Mouse (Mus musculus) left cerebral cortex, adult 8-10 months (tissue): ENCODE results near the gene Wwox. TPM values are rescaled to one million over a fixed set of nuclear protein-coding genes. Genes with fewer than 3 reads are reported as not detected.

Source experiments
- DNase-seq, 2 experiments: peaks; one replicate each; pipeline ENCODE4 v3.0.0; 2022; ENCODE audit warnings: low spot score in 2 of 2
- total RNA-seq, 4 experiments: library from RNA; stranded (reverse); gene quantifications; 2 replicates each; pipeline ENCODE4 v1.2.4; 2022

Wwox gene
- total RNA-seq, 4 experiments from 2014 or later = 18.8 to 21.0 (median 19.8) TPM

DNA sequence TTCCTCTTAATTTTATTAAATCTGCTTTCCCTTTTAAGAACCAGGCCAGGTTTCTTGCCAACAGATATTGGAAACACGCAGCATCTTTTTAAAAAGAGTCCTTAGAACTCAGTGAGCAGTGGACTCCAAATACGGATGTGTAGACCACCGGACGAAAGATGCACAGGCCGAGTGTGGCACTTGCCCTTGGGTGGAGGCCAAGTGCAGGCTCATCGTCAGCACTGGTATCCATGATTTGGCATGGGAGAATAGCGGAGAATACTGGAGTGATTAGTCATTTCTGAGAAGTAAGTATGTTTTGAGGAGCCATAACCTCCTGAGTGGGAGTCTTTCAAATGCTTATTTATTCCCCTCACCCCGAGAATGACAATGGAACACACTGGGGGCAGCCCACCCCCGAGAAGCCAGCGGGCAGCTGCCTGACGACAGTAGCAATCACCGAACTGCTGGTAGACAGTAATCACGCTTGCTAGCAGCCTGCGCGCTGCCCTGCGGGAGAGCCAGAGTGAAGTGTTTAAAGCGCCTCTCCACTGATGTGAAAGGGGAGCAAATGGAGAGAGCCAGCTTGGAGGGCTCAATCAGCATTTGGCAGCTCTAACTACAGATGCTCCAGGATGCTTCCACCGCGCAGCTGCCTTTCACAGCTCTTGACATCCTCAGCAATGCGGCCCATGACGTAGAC, 29.2 kb downstream of the Wwox start:
- DNase-seq = no peak

DNA sequence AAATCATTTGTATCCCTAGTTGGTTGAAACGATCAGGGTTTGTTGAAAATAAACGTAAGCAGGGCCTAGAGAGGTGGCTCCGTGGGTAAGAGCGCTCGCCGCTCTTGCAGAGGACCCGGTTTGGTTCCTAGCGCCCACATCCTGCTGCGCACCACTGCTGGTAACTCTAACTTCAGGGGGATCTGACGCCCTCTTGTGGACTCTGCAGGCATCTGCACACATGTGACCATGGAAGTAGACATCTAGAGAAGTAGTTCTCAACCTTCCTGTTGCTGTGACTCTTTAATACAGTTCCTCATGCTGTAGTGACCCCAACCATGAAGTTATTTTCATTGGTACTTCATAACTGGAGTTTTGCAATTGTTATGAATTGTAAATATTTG, 29.7 kb downstream of the Wwox start:
- DNase-seq = no peak

DNA sequence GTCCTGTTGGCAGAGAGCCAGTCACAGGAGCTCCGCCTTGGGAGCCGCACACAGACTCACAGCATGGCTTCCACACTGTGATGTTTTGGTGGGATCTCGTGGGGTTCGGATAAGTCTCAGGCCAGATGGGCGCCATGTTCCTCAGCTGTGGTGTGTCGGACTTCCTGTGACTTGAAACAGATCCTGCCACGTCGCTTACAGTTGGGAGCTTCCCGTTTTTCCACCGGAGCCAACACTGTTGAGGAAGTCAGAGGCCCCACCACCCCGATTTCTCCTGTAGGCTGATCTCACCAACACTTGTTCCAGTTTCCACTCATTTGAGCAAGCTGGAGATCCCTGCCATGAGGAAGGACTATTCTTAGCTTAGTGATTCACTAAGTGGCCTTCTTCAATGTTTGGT, 34.1 kb downstream of the Wwox start:
- no peak for DNase-seq

DNA sequence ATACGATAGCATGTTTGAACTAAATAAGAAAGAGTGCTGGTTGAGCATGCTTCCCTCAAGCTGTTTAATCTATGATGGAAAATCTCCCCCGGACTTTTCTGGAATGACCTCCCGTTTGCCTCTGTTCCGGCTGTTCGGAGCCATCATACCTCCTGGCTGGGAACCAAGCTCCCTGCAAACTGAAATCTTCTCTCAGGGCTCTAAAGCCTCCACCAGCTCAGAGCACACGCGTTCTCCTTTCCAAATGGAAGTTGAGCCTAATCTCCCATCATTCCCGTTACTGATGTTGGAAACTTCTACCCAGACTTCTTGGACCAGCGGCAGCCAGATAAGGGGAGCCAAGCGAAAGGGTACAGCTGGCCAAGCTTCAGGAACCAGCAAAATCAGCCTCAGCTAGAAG, 37.5 kb downstream of the Wwox start:
- no peak for DNase-seq

DNA sequence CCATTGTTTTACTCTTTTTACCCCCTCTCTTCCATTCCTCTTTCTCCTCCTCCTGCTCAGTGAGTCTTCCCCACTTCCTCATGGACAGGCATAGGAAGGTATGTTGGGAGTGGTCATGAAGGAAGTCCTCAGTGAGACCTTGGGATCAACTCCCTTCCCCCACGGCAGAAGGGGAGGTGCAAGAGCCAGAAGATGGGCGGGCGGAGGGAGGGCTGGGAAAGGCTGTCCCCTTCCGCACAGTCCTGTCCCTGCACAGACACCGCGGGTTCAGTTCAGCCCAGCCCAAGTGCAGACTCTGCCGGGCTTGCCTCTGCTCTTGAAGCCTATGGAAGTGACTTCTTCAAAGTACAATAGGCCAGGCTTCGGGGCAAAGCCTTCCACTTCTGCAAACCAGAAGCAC, 38.3 kb downstream of the Wwox start:
- DNase-seq = no peak

DNA sequence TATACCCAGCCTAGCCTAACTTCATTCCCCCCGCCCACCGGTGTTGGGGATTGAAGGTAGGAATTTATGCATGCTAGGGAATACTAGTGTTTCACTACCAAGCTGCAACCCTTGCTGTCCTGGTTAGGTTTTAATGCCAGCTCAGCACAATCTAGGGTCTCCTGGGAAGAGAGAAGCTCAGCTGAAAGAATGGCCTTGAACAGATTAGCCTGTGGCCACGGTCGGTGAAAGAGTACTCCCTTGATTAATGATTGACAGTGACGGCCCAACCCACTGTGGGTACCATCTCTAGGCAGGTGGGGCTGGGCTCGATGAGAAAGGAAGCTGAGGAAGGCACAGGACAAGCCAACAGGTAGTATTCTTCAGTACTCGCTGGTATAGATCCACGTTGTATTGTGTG, 40.3 kb downstream of the Wwox start:
- DNase-seq = no peak

DNA sequence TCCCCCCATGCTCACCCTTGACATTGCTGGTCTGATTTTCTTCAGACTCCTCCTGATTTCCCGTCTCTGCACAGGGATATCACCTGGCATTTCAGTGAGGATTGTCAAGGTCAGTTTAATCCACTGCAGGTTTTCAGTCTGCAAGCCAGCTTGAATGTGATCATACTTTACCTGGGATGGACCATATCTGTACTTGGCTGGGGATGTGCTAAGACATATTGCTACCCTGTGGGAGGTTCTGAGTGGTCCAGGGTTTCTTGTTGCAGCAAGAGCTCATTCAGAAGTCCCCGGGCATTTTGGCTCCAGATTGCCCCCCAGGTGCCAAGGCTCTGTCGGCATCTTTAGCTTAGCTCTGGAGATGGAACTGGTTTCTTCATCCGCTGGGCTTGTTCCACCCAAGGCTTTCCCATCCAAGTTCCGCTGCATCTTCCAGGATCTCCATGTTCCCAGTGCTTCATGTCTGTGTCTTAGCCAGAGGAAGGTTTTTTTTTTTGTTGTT, 52.3 kb downstream of the Wwox start:
- DNase-seq = no peak

DNA sequence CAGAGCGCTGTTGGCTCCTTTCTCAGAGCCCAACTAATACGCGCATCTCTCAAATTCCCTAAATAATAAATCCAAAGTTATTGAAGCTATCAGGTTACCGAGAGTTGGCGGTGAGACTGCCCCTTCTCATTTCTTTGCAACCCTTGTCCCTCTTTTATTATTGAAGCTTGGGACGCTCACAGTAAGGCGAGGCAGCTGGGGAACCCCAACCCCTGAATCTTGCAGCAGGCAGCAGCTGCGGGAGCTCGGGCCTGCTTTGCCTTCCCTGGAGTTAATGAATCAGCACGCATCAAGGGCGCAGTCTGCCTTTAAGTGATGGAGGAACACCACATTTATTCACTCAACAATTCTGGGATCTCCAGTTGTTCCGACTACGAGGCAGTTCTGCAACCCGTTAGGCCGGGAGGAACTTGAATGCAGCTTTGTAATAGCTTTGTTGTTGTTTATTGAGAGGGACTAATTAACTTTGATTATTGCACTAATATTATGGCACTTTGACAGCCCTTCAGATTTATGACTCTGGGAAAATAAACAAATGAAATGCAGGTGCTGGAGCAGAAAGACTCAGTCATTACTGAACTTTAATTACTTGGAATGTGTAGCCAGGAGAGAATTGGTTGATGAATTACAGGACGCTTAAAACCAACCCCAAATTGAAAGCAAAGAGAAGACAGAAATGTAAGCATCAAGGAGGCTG, 60.1 kb downstream of the Wwox start:
- no peak for DNase-seq

DNA sequence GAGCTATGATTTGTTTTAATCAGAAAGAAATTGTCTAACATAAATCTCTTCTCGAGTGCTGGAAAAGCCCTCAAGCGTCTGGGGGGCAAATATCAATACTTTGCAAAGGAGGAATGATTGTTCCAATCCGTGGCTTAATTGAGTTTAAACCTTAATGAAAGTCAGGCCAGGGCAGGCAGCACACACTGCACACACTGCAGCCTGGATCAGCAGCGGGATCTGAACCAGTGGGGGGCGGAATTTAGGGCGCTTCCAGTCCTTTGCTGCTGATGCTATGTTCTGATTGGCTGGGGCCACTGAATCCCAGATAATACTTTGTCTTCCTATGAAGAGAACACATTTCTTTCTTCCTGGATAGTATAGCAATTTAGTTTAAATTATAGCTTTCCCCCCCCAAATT, 62.5 kb downstream of the Wwox start:
- DNase-seq = no peak

DNA sequence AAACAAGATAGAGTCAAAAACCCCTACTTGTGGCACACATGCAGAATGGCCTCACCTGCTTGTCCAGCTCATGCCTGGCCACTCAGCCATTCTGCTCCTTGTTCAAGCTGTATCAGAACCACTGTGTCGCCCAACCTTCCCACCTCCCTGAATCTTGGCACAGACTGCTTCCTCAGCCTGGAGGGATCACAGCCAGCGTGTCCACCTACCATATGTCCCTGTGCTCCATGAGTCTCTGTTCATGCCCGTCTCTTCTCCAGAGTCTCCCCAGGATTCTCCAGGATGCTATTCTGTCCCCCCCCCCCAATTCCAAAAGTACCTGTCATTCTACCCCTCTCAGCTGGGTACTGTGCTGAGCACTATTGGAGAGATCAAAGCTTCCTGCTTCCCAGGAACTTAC, 63.7 kb downstream of the Wwox start:
- no peak for DNase-seq

DNA sequence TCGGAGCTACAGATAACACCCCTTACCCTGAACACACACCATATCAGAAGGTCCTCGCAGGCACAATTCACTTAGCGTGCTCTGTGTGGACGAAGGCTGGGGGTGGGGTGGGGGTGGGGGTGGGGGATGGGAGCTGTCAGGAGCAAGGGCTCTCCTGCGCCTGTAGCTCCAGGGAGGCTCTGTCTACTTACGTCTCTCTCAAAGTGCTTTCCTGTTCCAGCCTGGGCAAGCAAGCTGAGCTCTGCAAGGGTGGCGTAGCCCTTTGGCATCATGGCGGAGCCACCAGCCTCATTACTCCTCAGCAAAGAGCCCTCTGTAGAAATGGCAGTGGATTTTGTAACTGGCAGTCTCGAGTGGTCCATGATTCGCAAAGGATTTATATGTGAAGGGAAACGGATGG, 65.4 kb downstream of the Wwox start:
- DNase-seq = no peak

DNA sequence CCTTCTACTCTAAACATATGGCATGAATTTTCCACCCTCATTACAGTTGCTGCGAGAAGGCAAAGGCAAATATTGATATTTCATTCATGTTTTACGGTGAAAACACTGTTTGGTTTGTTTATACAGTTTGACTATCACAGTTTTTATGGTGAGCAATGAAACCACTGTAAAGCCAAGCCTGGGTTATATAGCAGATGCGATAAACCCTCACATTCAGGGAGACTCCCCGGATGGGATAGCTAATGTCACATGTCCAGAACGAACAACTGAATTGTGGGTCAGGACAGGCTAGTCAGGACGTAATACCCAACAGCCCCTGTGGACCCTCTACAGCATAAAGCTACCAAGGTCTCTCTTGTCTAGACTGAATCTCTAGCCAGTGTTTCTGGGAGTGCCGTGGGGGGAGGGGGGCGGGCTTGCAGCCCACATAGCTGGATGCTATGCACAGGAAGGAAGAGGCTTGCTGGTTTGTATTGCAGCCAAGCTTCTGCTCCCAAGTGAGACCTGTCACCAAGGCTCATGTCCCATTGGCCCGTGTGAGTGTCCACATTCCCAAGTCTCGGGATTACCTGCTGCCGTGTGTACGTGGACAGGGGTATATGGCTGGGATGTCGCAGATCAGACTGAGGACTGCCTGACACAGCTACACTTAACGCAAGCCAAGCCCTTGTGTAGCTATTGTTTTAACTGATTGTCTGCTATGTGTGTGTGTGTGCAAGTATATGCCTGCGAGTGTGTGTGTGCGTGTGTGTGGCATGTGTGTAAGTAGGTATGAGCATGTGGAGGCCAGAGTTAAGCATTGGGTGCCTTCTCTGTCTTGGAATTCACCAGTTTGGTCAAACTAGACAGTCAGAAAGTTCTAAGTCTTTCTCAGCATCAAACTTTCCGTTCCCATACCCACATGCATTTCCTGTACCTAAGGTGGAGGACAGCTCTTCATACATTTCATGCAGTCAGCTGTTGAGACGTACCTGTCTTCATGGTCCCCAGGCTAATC, 66.2 kb downstream of the Wwox start:
- no peak for DNase-seq

DNA sequence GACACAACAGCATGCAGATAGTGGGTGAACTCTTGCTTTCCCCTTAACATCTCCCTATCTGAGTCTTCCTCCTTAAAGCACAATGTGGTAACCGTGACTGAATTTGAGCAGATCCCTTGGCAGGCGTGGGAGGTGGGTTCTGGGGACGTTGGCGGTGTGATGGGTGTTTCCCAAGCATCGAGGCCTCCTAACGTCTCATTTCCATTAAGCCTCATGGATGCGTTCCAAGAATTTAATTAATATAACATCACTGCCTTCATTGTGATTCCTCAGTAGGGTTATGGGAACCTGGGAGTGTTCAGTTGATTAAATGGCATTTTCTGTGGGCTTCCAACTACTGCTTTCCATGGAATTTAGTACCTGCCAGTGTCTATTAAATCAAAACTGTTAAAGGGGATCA, 67.9 kb downstream of the Wwox start:
- no peak for DNase-seq

DNA sequence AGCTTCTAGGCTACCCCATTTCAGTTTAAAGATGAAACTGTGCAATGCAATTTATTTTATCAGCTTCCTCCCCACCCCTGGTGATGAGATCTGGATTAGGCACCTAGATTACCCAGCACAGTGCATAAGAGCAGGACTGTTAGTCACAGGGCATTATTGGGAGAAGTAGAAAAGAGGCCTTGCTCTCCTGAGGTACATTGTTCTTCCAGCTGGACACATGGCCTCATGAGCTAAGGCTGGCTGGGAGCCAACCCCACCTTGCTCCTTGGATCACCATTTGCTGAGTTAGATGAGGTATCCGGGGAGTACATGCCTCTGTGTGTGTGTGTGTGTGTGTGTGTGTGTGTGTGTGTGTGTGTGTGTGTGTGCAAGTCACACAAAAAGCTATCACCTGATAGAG, 70.8 kb downstream of the Wwox start:
- DNase-seq = no peak

DNA sequence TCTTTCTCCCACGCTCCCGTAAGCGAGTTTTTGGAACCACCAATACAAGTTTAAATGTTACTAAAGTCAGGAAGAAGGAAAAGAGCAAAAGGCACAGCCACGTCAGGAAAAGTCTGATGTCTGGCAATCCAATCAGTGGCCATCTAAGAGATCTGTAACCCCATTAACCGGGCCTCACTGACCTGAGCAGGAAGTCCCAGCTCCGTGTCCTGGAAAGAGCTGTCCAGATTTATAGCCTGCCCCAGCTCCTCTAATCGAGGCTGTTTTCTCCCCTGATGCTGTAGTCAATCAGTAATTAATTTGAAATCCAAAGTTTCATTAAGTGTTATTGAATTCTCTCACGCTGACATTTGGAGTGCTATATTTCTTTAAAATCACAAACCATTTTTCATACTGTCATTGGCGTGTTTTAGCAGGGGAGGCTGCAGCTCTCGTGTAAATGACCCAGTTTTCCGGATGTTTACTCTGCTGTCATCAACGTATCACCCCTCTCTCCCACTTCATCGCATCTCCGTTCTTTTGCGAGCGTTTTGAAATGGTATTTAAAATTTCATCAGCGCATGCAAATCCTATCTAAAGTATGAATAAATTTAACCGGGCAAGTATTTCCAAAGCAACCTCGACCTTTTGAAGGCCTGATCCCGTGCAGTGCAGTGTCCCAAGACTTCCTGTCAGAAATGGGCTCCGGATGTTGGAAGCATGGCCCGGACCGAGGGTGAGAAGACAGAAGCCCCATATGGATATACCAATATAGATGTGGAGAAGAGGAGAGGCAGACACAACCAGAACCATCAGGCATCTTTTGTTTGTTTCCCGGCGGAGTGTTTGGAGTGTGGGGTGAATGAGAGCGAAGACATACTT, 72.8 kb downstream of the Wwox start:
- DNase-seq = no peak

DNA sequence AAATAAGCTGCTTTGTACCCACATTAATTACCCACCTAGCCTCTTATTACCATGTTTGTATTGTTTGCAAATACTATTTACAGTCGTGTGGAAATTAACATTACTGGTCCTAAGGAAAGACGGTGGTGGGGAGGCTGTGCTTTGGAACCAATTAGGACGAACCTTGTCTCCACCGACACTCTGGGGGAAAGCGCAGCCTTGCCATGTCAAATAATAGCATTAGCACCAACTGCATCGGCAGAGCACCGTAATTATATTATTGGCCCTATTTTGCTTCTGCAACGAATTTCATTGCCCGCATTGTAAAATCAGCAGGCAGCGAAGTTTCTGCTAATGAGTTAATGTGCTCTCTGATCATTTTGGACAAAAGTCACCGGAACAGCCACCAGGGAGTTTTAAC, 75.2 kb downstream of the Wwox start:
- no peak for DNase-seq

DNA sequence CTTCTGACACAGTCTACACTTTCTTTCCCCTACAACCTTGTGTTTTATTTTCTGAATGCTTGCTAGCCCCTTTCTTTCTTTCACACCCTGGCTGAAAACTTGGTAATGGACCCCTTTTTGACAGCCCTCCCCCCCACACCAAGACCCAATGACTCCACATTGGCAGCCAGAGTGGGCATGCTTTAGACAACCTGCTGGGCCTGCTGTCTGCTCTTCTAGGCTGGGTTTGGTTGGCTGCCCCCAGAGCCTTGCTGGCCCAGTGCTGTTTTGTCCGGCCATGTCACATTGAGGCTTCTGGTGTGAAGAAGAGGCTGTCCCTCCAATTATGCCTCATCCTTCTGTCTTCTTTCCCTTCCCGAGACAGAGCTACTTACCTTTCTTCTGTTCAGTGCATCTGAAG, 83.6 kb downstream of the Wwox start:
- no peak for DNase-seq

DNA sequence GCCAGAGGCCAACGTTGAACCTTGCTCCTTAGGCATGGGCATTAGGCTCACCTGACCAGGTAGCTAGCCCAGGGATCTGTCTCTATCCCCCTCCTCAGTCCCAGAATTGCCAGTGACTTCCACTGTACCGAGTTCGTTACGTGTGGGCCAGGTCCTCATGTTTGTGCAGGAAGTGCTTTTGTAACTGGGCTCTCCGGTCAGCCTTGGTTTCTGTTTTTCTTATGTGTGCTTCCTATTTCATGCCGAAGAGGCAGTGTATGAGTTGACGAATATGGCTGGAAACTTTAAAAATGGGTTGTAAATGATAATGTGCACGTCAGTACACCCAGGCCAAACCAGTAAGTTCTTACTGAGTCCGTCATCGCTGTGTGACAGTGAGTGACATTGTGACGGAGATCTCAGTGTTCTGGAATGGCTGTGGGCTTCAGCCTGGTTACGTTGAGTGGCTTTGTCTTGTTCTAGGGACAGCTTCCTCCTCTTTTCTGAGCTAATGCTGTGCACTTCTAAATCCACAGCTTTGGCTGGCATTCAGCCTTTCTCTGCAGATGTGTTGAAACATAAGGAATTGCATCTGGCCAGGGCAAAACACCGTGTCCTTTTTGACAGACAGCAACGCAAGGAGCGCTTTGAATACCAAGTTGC, 87.3 kb downstream of the Wwox start:
- DNase-seq = no peak

DNA sequence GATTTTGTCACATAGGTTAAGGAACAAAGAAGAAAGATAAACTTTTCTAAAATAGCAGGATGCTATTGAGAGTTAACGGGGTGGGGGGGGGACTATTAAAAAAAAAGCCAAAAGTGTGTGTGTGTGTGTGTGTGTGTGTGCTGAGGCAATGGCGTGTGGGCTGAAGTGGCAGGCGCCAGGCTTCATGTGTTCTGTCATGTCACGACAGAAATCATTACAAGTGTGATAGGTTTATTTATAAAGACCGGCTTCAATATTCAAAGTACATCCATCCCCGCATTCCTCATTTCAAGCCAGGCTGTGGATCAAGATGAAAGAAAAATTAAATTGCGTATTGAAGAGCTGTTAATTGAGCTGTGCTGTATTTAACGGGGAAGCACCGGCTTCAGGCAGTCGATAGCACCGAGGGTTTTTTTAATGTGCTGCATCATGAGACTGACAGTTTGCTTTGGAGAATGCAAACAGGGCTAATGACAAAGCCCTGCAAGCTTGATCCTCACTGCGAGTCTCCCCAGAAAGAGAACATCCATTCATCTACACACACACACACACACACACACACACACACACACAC, 88.3 kb downstream of the Wwox start:
- no peak for DNase-seq

DNA sequence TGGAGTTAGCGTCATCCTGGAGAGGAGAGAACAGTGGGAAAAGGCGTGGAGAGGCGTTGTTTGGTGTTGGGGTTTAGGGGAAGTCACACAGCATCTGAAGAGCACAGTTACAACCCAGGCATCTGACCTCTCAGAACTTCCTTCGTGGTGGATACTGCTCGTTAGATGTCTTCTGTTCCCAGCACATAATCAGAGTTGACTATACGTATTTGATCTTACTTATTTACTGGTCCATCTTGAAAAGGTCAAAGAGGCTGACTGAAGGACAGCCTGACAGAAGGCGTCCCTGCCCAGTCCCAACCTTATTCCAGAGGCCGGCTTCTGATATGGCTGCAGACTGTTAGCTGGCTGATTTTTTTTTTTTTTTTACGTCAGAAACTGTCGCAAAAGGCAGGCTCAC, 90.1 kb downstream of the Wwox start:
- DNase-seq = no peak
